Mouse (Mus musculus) G1E (cell line): ENCODE measurements around the gene Fry. TPM values are rescaled to one million over a fixed set of nuclear protein-coding genes. Genes with fewer than 3 reads are reported as not detected.

Experiments
- ATAC-seq: 2 replicates; pipeline ENCODE4 v1.8.0; 2016; ENCODE audit warnings: mild to moderate bottlenecking; ENCODE audit not compliant: insufficient number of reproducible peaks, poor library complexity, low FRiP score, severe bottlenecking; ENCODE audit errors: extremely low read depth
- DNase-seq: peaks from one replicate; pipeline ENCODE4 v3.0.0; 2012; ENCODE audit warnings: low spot score
- H3K27me3 ChIP-seq: 2 replicates; pipeline ENCODE4 v1.6.1; 2012; ENCODE audit warnings: mild to moderate bottlenecking, low read length, inconsistent platforms; ENCODE audit not compliant: insufficient read depth
- H3K36me3 ChIP-seq: replicated peaks from 2 replicates; pipeline ENCODE3; 2012; ENCODE audit warnings: mild to moderate bottlenecking, inconsistent platforms
- H3K4me1 ChIP-seq: 2 replicates; pipeline ENCODE4 v1.6.1; 2012; ENCODE audit warnings: low read depth, low read length, inconsistent platforms, mixed read lengths; ENCODE audit not compliant: insufficient read depth
- H3K4me3 ChIP-seq: 2 replicates; pipeline ENCODE4 v1.5.1; 2012; ENCODE audit warnings: low read depth, mild to moderate bottlenecking, inconsistent platforms, low read length, moderate library complexity, mixed read lengths
- H3K9me3 ChIP-seq: replicated peaks from 2 replicates; pipeline ENCODE4 v1.6.1; 2012; ENCODE audit warnings: inconsistent platforms
- CTCF ChIP-seq: IDR thresholded peaks from 2 replicates; pipeline ENCODE4 v1.5.1; 2012; ENCODE audit warnings: low read depth, low read length, inconsistent platforms, mixed read lengths
- GATA1 ChIP-seq: IDR thresholded peaks from 2 replicates; pipeline ENCODE4 v1.6.1; 2012; ENCODE audit warnings: borderline replicate concordance, low read length, inconsistent platforms, mixed read lengths
- GATA2 ChIP-seq: IDR thresholded peaks from 2 replicates; pipeline ENCODE4 v1.6.1; 2012; ENCODE audit warnings: low read depth, low read length, inconsistent platforms, borderline replicate concordance
- POLR2AphosphoS5 ChIP-seq: IDR thresholded peaks from 2 replicates; pipeline ENCODE4 v1.6.1; 2012; ENCODE audit warnings: low read depth, low read length, inconsistent platforms; ENCODE audit not compliant: insufficient replicate concordance
- TAL1 ChIP-seq: conservative IDR thresholded peaks from 2 replicates; pipeline ENCODE4 v1.6.1; 2012; ENCODE audit warnings: low read depth, low read length, inconsistent platforms, mixed read lengths
- polyA plus RNA-seq: library from polyadenylated mRNA; stranded (reverse); fragments of >175 nt; gene quantifications from 2 replicates; pipeline ENCODE4 v1.2.3, GENCODE M21; 2012
- total RNA-seq, 2 experiments: library from RNA; stranded (forward) in 1 of 2; stranded (reverse) in 1 of 2; fragments of 200-1000 nt in 1 of 2; fragments of >200 nt in 1 of 2; fragmentation: Nextera tagmentation in 1 of 2; gene quantifications; 2 replicates each; pipeline ENCODE4 v1.2.3; 2014 to 2017

Fry gene
- total and polyA plus RNA-seq, 3 experiments = 2.6 to 5.5 (median 2.7) TPM

GRCm38 (mm10) chr5:150164671-150165070 lies 46.2 kb downstream of the Fry start:
- no peak for TF ChIP-seq GATA1
- no peak for TF ChIP-seq TAL1
- TF ChIP-seq GATA2 = no peak
- TF ChIP-seq POLR2AphosphoS5 = no peak
- TF ChIP-seq CTCF = no peak
- H3K4me1 ChIP-seq = no peaks in the 10 kb centered on the region
- DNase-seq = no peak
- no peak overlapping the region for H3K4me3 ChIP-seq
- H3K9me3 ChIP-seq = peaks cover 42% of the 10 kb centered on the region
- no peaks in the 10 kb centered on the region for H3K36me3 ChIP-seq
- no peaks in the 10 kb centered on the region for H3K27me3 ChIP-seq
- ATAC-seq = no peak

GRCm38 (mm10) chr5:150166811-150167210 lies 48.4 kb downstream of the Fry start:
- Histone ChIP-seq H3K27me3 (no peaks in the 10 kb centered on the region), H3K9me3 (peaks cover 44% of the 10 kb centered on the region), H3K4me1 (no peaks in the 10 kb centered on the region), H3K36me3 (no peaks in the 10 kb centered on the region), H3K4me3 (no peak overlapping the region)
- ATAC-seq (no peak), DNase-seq (no peak)
- TF ChIP-seq TAL1 (no peak), CTCF (no peak), POLR2AphosphoS5 (no peak), GATA1 (no peak), GATA2 (no peak)

- DNase-seq = no peak
- H3K27me3 ChIP-seq = no peaks in the 10 kb centered on the region
- H3K9me3 ChIP-seq = peaks cover 47% of the 10 kb centered on the region
- H3K4me3 ChIP-seq = no peak overlapping the region
- TF ChIP-seq GATA1 = no peak
- TF ChIP-seq POLR2AphosphoS5 = no peak
- TF ChIP-seq GATA2 = no peak
- no peak for TF ChIP-seq TAL1
- no peak for TF ChIP-seq CTCF
- H3K4me1 ChIP-seq = no peaks in the 10 kb centered on the region
- no peaks in the 10 kb centered on the region for H3K36me3 ChIP-seq
- ATAC-seq = no peak
Measured at GRCm38 (mm10) chr5:150167287-150167686, 48.8 kb downstream of the Fry start.

GRCm38 (mm10) chr5:150168712-150169111 lies 50.3 kb downstream of the Fry start:
- H3K4me1 ChIP-seq = no peaks in the 10 kb centered on the region
- H3K4me3 ChIP-seq = no peak overlapping the region
- no peaks in the 10 kb centered on the region for H3K27me3 ChIP-seq
- peaks cover 45% of the 10 kb centered on the region for H3K9me3 ChIP-seq
- H3K36me3 ChIP-seq = no peaks in the 10 kb centered on the region
- DNase-seq = no peak
- no peak for ATAC-seq
- TF ChIP-seq GATA1 = no peak
- TF ChIP-seq TAL1 = no peak
- TF ChIP-seq POLR2AphosphoS5 = no peak
- no peak for TF ChIP-seq GATA2
- no peak for TF ChIP-seq CTCF

- Histone ChIP-seq H3K36me3 (no peaks in the 10 kb centered on the region), H3K4me3 (no peak overlapping the region), H3K4me1 (no peaks in the 10 kb centered on the region), H3K27me3 (no peaks in the 10 kb centered on the region), H3K9me3 (peaks cover 49% of the 10 kb centered on the region)
- DNase-seq (no peak), ATAC-seq (no peak)
- TF ChIP-seq TAL1 = no peak
- no peak for TF ChIP-seq CTCF
- TF ChIP-seq GATA2 = no peak
- no peak for TF ChIP-seq POLR2AphosphoS5
- TF ChIP-seq GATA1 = no peak
Measured at GRCm38 (mm10) chr5:150171562-150171961, 53.1 kb downstream of the Fry start.

GRCm38 (mm10) chr5:150173869-150174268 lies 55.4 kb downstream of the Fry start:
- Histone ChIP-seq H3K4me1 (no peaks in the 10 kb centered on the region), H3K27me3 (no peaks in the 10 kb centered on the region), H3K9me3 (peaks cover 47% of the 10 kb centered on the region), H3K36me3 (no peaks in the 10 kb centered on the region), H3K4me3 (no peak overlapping the region)
- TF ChIP-seq GATA2 = no peak
- no peak for TF ChIP-seq GATA1
- no peak for TF ChIP-seq POLR2AphosphoS5
- no peak for TF ChIP-seq CTCF
- no peak for TF ChIP-seq TAL1
- no peak for ATAC-seq
- DNase-seq = no peak

GRCm38 (mm10) chr5:150174950-150175349 lies 56.5 kb downstream of the Fry start:
- H3K36me3 ChIP-seq = no peaks in the 10 kb centered on the region
- no peaks in the 10 kb centered on the region for H3K27me3 ChIP-seq
- H3K4me3 ChIP-seq = no peak overlapping the region
- H3K9me3 ChIP-seq = peaks cover 47% of the 10 kb centered on the region
- no peak for TF ChIP-seq TAL1
- TF ChIP-seq GATA1 = no peak
- no peak for TF ChIP-seq GATA2
- no peak for TF ChIP-seq CTCF
- TF ChIP-seq POLR2AphosphoS5 = no peak
- H3K4me1 ChIP-seq = no peaks in the 10 kb centered on the region
- DNase-seq (no peak), ATAC-seq (no peak)
